Mouse (Mus musculus) cerebellum, adult 9-10 months (tissue): ENCODE results near the gene Olfr735.

ENCODE experiments used
- DNase-seq: peaks from one replicate; pipeline ENCODE4 v3.0.0; 2022

The Olfr735 gene

DNA sequence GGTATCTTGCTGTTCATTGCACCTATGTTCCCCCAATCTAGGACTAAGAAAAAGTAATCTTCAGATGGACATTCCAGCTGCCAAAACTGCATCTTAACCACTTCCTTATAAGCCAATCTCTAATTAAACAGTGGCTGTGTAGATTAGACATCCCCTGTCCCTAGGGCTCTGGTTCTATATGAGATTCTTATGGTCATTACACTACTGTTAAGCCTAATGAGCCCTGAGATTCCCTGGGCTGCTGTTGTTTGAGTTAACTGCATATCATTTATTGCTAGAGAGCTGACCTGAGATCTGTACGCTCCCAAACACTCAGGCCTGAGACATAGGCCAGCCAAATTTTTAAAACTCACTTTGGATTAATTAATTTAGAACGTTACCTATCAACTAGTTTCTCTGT is at the start of gene Olfr735:
TSS of gene Olfr735 (minus strand) at position 77 of the 400 bp plus-strand sequence.
- DNase-seq = no peak

- DNase-seq = no peak
Observed at GRCm38 (mm10) chr14:50380863-50381262, 32.2 kb upstream of the Olfr735 start, which contains the start of gene Olfr736. TSS of gene Olfr736 (plus strand) at chr14:50381163.

- no peak for DNase-seq
Observed at GRCm38 (mm10) chr14:50363561-50363960, 14.9 kb upstream of the Olfr735 start.

- no peak for DNase-seq
Observed at GRCm38 (mm10) chr14:50360480-50360879, 11.8 kb upstream of the Olfr735 start.

GRCm38 (mm10) chr14:50357593-50357992 is 8.9 kb upstream of the Olfr735 start, which contains the start of gene Tlr11:
TSS of gene Tlr11 (plus strand) at chr14:50357914.
- DNase-seq = no peak

- no peak for DNase-seq
Observed at GRCm38 (mm10) chr14:50356725-50357124, 8.1 kb upstream of the Olfr735 start.

GRCm38 (mm10) chr14:50352438-50352837 is 3.8 kb upstream of the Olfr735 start:
- DNase-seq = no peak

DNA sequence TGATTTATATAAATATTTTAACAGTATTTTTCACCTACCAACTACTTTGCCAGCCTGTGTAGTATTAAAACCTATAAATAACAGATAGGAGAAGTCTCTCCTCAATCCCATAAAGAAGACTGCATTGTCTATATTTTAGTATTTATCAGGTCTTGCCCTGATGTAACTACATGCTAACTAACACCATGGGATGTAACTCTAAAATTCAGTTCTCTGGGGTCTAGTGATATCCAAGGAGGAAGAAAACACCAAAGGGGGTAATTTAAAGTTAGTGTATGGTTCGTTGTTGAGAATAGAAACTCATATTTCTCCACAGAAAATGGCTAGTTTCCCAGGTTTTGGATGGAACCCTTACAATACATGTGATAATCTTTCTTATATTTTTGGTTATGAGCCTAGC is 22.0 kb downstream of the Olfr735 start, which contains the start of gene Olfr734:
TSS of gene Olfr734 (minus strand) at position 101 of the 400 bp plus-strand sequence.
- no peak for DNase-seq

DNA sequence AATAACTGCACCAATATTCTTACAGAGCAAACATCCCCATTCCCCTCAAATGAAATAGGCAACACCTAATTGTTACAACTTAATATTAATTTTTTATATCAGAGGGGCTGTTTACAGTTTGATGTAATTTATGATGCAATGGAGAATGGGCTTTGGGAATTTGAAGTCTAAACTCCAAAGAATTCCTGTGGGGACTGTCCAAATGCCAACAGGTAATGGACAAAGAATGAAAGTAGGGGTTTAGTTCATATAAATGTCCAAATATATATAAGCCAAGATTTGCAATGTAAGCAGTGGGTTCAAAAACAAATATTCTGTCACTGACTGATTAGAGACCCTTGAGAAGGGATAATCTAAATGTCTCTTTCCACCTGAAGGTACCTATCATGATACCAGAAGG is 47.2 kb downstream of the Olfr735 start, which contains the start of gene Olfr733:
TSS of gene Olfr733 (minus strand) at position 101 of the 400 bp plus-strand sequence.
- DNase-seq = no peak
